Mouse (Mus musculus) MEL (cell line): ENCODE measurements around the gene Gm20696. TPM values are rescaled to one million over a fixed set of nuclear protein-coding genes. Genes with fewer than 3 reads are reported as not detected.

ENCODE experiments used
- DNase-seq: peaks from one replicate; pipeline ENCODE4 v3.0.0; 2011; ENCODE audit warnings: low read depth, low spot score
- H3K27ac ChIP-seq: 2 replicates; pipeline ENCODE4 v1.5.1; 2012; ENCODE audit warnings: low read depth, mild to moderate bottlenecking, control low read depth, low read length, moderate library complexity; ENCODE audit not compliant: control insufficient read depth
- H3K27me3 ChIP-seq, 2 experiments: fragments of 150-350 bp in 1 of 2; sonication (generic) in 1 of 2; 2 replicates each; pipeline ENCODE4 v1.6.1; 2012; ENCODE audit warnings: low read length in 2 of 2, mild to moderate bottlenecking in 2 of 2, improper control_type of control experiment in 1 of 2, moderate library complexity in 1 of 2; ENCODE audit not compliant: insufficient read depth in 2 of 2, control insufficient read depth in 1 of 2
- H3K36me3 ChIP-seq, 2 experiments: 2 replicates each; pipeline ENCODE4 v1.6.1; 2012 to 2014; ENCODE audit warnings: low read length in 2 of 2, improper control_type of control experiment in 1 of 2, inconsistent platforms in 1 of 2, mild to moderate bottlenecking in 1 of 2; ENCODE audit not compliant: insufficient read depth in 2 of 2, control insufficient read depth in 1 of 2
- H3K4me1 ChIP-seq, 2 experiments: fragments of 150-350 bp in 1 of 2; sonication (generic) in 1 of 2; 2 replicates each; pipeline ENCODE4 v1.6.1; 2012; ENCODE audit warnings: low read length in 2 of 2, improper control_type of control experiment in 1 of 2, mild to moderate bottlenecking in 1 of 2; ENCODE audit not compliant: insufficient read depth in 2 of 2, control insufficient read depth in 1 of 2
- H3K4me3 ChIP-seq, 2 experiments: fragments of 150-350 bp in 1 of 2; sonication (generic) in 1 of 2; 2 replicates each; pipeline ENCODE4 v1.5.1; 2012; ENCODE audit warnings: low read depth in 2 of 2, low read length in 2 of 2, mild to moderate bottlenecking in 2 of 2, moderate library complexity in 2 of 2, control low read depth in 1 of 2, improper control_type of control experiment in 1 of 2; ENCODE audit not compliant: control insufficient read depth in 1 of 2, insufficient read depth in 1 of 2
- H3K79me2 ChIP-seq: 2 replicates; pipeline ENCODE4 v1.6.1; 2012; ENCODE audit warnings: mild to moderate bottlenecking, low read length, moderate library complexity; ENCODE audit not compliant: control insufficient read depth, poor library complexity, insufficient read depth
- H3K9ac ChIP-seq: 2 replicates; pipeline ENCODE4 v1.6.1; 2012; ENCODE audit warnings: low read depth, mild to moderate bottlenecking, control low read depth, low read length, moderate library complexity; ENCODE audit not compliant: control insufficient read depth, poor library complexity, severe bottlenecking
- H3K9me3 ChIP-seq: fragments of 150-350 bp; sonication (generic); replicated peaks from 2 replicates; pipeline ENCODE4 v1.6.1; 2012; ENCODE audit warnings: mild to moderate bottlenecking, low read length, improper control_type of control experiment, moderate library complexity; ENCODE audit not compliant: insufficient read depth
- BHLHE40 ChIP-seq: IDR thresholded peaks from 2 replicates; pipeline ENCODE4 v1.6.1; 2012; ENCODE audit warnings: low read depth, mild to moderate bottlenecking, inconsistent platforms, low read length, improper control_type of control experiment, borderline replicate concordance
- CHD2 ChIP-seq: IDR thresholded peaks from 2 replicates; pipeline ENCODE4 v1.6.1; 2011; ENCODE audit warnings: low read length, improper control_type of control experiment
- CTCF ChIP-seq, 3 experiments: IDR thresholded peaks in 2 of 3; conservative IDR thresholded peaks in 1 of 3; 2 replicates each; pipeline ENCODE4 v1.5.1; 2011 to 2012; ENCODE audit warnings: low read length in 3 of 3, low read depth in 2 of 3, mild to moderate bottlenecking in 2 of 3, improper control_type of control experiment in 1 of 3, inconsistent platforms in 1 of 3, mixed read lengths in 1 of 3, moderate library complexity in 1 of 3; ENCODE audit not compliant: control insufficient read depth in 1 of 3, insufficient read depth in 1 of 3, poor library complexity in 1 of 3, severe bottlenecking in 1 of 3
- E2F4 ChIP-seq: IDR thresholded peaks from 2 replicates; pipeline ENCODE4 v1.6.1; 2011; ENCODE audit warnings: low read depth, low read length, improper control_type of control experiment, borderline replicate concordance
- GABPA ChIP-seq: IDR thresholded peaks from 2 replicates; pipeline ENCODE4 v1.6.1; 2012; ENCODE audit warnings: low read depth, mild to moderate bottlenecking, inconsistent platforms, low read length, improper control_type of control experiment, moderate library complexity
- JUND ChIP-seq: IDR thresholded peaks from 2 replicates; pipeline ENCODE4 v1.6.1; 2011; ENCODE audit warnings: low read depth, mild to moderate bottlenecking, improper control_type of control experiment, low read length
- KAT2A ChIP-seq: conservative IDR thresholded peaks from 2 replicates; pipeline ENCODE4 v1.6.1; 2012; ENCODE audit warnings: low read depth, low read length, improper control_type of control experiment, inconsistent platforms
- MAZ ChIP-seq: IDR thresholded peaks from 2 replicates; pipeline ENCODE4 v1.6.1; 2012; ENCODE audit warnings: low read depth, mild to moderate bottlenecking, inconsistent platforms, low read length, improper control_type of control experiment
- MEF2A ChIP-seq: IDR thresholded peaks from 2 replicates; pipeline ENCODE4 v1.6.1; 2014; ENCODE audit warnings: low read depth, mild to moderate bottlenecking, inconsistent platforms, low read length, improper control_type of control experiment; ENCODE audit not compliant: poor library complexity, insufficient replicate concordance, severe bottlenecking; ENCODE audit errors: extremely low read depth
- MYB ChIP-seq: IDR thresholded peaks from 2 replicates; pipeline ENCODE4 v1.6.1; 2011; ENCODE audit warnings: mild to moderate bottlenecking, low read depth, low read length, improper control_type of control experiment
- NELFE ChIP-seq: IDR thresholded peaks from 2 replicates; pipeline ENCODE4 v1.6.1; 2011; ENCODE audit warnings: low read depth, low read length, improper control_type of control experiment
- POLR2AphosphoS2 ChIP-seq: IDR thresholded peaks from 2 replicates; pipeline ENCODE4 v1.6.1; 2011; ENCODE audit warnings: low read length, improper control_type of control experiment
- RCOR1 ChIP-seq: IDR thresholded peaks from 2 replicates; pipeline ENCODE4 v1.6.1; 2012; ENCODE audit warnings: low read depth, mild to moderate bottlenecking, inconsistent platforms, low read length, improper control_type of control experiment
- SIN3A ChIP-seq: IDR thresholded peaks from 2 replicates; pipeline ENCODE4 v1.6.1; 2012; ENCODE audit warnings: low read length, improper control_type of control experiment, inconsistent platforms
- TBP ChIP-seq: IDR thresholded peaks from 2 replicates; pipeline ENCODE4 v1.8.0; 2011; ENCODE audit warnings: low read depth, low read length, improper control_type of control experiment
- UBTF ChIP-seq: IDR thresholded peaks from 2 replicates; pipeline ENCODE4 v1.6.1; 2012; ENCODE audit warnings: low read depth, mild to moderate bottlenecking, inconsistent platforms, low read length, improper control_type of control experiment, moderate library complexity, borderline replicate concordance; ENCODE audit not compliant: insufficient read depth
- USF1 ChIP-seq: IDR thresholded peaks from 2 replicates; pipeline ENCODE4 v1.6.1; 2014; ENCODE audit warnings: low read depth, mild to moderate bottlenecking, inconsistent platforms, low read length, improper control_type of control experiment, moderate library complexity
- USF2 ChIP-seq, 2 experiments: IDR thresholded peaks; 2 replicates each; pipeline ENCODE4 v1.6.1; 2011 to 2012; ENCODE audit warnings: improper control_type of control experiment in 2 of 2, low read length in 2 of 2, borderline replicate concordance in 1 of 2, inconsistent platforms in 1 of 2, low read depth in 1 of 2, mild to moderate bottlenecking in 1 of 2; ENCODE audit not compliant: insufficient read depth in 1 of 2
- ZC3H11A ChIP-seq: IDR thresholded peaks from 2 replicates; pipeline ENCODE4 v1.6.1; 2012; ENCODE audit warnings: low read depth, mild to moderate bottlenecking, inconsistent platforms, low read length, improper control_type of control experiment
- ZKSCAN1 ChIP-seq: IDR thresholded peaks from 2 replicates; pipeline ENCODE4 v1.6.1; 2012; ENCODE audit warnings: low read depth, mild to moderate bottlenecking, inconsistent platforms, low read length, improper control_type of control experiment, moderate library complexity
- ZNF384 ChIP-seq: IDR thresholded peaks from 2 replicates; pipeline ENCODE4 v1.6.1; 2012; ENCODE audit warnings: low read depth, mild to moderate bottlenecking, inconsistent platforms, low read length, improper control_type of control experiment
- polyA plus RNA-seq, 2 experiments: library from polyadenylated mRNA; stranded (reverse) in 1 of 2; unstranded in 1 of 2; fragments of >175 nt in 1 of 2; fragments of >200 nt in 1 of 2; gene quantifications; 2 replicates each; pipeline versions ENCODE4 v1.2.1 to v1.2.4; 2012; ENCODE audit warnings: low replicate concordance in 2 of 2, low read depth in 1 of 2; ENCODE audit not compliant: insufficient read length in 2 of 2, insufficient read depth in 1 of 2, missing spikeins in 1 of 2
- total RNA-seq: library from RNA; depleted of rRNA; stranded (reverse); fragments of 300-350 nt; gene quantifications from 2 replicates; pipeline ENCODE4 v1.2.3, GENCODE M21; 2012

The Gm20696 gene
- total and polyA plus RNA-seq, 3 experiments = 0.07 to 0.39 TPM; not detected in 1

DNA sequence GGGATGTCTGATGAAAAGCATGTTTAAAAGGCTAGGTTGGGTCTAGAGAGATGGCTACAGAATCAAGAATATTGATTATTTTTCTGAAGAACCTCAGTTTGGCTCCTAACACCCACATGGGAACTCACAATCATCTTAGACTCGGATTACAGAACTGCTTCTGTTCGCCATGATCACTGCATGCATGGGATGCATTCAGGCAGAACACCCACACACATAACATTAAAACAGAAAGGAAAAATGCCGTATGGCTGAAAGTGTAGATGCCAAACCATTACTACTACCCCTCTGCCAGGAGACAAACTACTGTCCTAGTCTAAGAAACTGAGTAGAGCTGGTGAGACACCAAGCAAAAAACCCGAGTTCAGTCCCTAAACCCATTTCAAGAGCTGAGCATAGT lies 336.4 kb downstream of the Gm20696 start:
- H3K4me1 ChIP-seq = no peaks in the 10 kb centered on the region; a peak in 1 of 4 replicates
- TF ChIP-seq KAT2A (no peak), RCOR1 (no peak), ZKSCAN1 (no peak), GABPA (no peak), UBTF (no peak), USF1 (no peak), E2F4 (no peak), ZNF384 (no peak), TBP (no peak), JUND (no peak), CTCF (IDR thresholded peaks at IDR 0.05 in 2 of 3, conservative IDR thresholded peaks at IDR 0.05 in 1 of 3; ENCODE audit: control insufficient read depth in 1 of 3, insufficient read depth in 1 of 3, low read depth in 2 of 3, low read length in 3 of 3, poor library complexity in 1 of 3, severe bottlenecking in 1 of 3) (no peak), ZC3H11A (no peak), MEF2A (no peak), CHD2 (no peak), MAZ (no peak), NELFE (no peak)
- H3K27ac ChIP-seq = no peak overlapping the region
- no peaks in the 10 kb centered on the region for H3K9me3 ChIP-seq
- H3K9ac ChIP-seq = no peak overlapping the region
- no peaks in the 10 kb centered on the region for H3K36me3 ChIP-seq
- no peak for DNase-seq
- H3K79me2 ChIP-seq = no peaks in the 10 kb centered on the region
- H3K4me3 ChIP-seq = no peak overlapping the region
- H3K27me3 ChIP-seq = no peaks in the 10 kb centered on the region

DNA sequence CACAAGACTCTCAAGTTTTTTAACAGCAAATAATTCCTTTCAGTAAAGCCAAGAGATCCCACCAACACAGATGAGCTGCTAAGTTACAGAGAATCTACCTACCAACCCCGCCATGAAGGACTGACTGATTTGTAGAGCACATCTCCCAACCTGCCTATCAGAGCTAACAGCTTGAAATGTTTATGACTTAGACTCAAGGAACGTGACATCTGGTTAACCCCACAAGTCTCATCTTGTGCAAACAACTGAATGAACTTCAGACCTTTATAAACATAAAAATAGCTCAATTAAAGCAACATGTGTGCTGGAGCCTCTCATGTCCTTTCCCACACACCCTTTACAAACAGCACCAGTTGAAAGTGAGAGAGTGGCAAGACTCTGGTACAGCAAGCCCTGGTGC lies 338.0 kb downstream of the Gm20696 start:
- TF ChIP-seq ZC3H11A = no peak
- no peak for TF ChIP-seq RCOR1
- no peak for TF ChIP-seq BHLHE40
- no peak for TF ChIP-seq SIN3A
- no peak for TF ChIP-seq MYB
- TF ChIP-seq POLR2AphosphoS2 = no peak
- no peak for TF ChIP-seq USF2 (IDR thresholded peaks at IDR 0.05; ENCODE audit: borderline replicate concordance in 1 of 2, insufficient read depth in 1 of 2, low read depth in 1 of 2, low read length in 2 of 2)
- TF ChIP-seq UBTF = no peak
- no peak overlapping the region for H3K27ac ChIP-seq
- H3K4me3 ChIP-seq = no peak overlapping the region
- DNase-seq = no peak
- H3K36me3 ChIP-seq = no peaks in the 10 kb centered on the region
- H3K9me3 ChIP-seq = no peaks in the 10 kb centered on the region
- H3K79me2 ChIP-seq = no peaks in the 10 kb centered on the region
- no peak overlapping the region for H3K9ac ChIP-seq
- H3K27me3 ChIP-seq = no peaks in the 10 kb centered on the region
- H3K4me1 ChIP-seq = no peaks in the 10 kb centered on the region; a peak in 1 of 4 replicates
